Mouse (Mus musculus) splenic B cell, adult 2 months (primary cell): ENCODE results near the gene Hibadh.

ENCODE experiments used
- DNase-seq: peaks from one replicate; pipeline ENCODE4 v3.0.0-alpha.2; 2011; ENCODE audit warnings: low read depth, low spot score
- H3K27me3 ChIP-seq: 2 replicates; pipeline ENCODE4 v1.6.1; 2012; ENCODE audit warnings: mild to moderate bottlenecking, low read length, moderate library complexity, mixed read lengths; ENCODE audit not compliant: control insufficient read depth, poor library complexity, insufficient read depth, severe bottlenecking
- H3K36me3 ChIP-seq: 2 replicates; pipeline ENCODE4 v1.6.1; 2012; ENCODE audit warnings: mild to moderate bottlenecking, low read length, moderate library complexity, mixed read lengths; ENCODE audit not compliant: control insufficient read depth, poor library complexity, insufficient read depth, severe bottlenecking

Gene Hibadh

DNA sequence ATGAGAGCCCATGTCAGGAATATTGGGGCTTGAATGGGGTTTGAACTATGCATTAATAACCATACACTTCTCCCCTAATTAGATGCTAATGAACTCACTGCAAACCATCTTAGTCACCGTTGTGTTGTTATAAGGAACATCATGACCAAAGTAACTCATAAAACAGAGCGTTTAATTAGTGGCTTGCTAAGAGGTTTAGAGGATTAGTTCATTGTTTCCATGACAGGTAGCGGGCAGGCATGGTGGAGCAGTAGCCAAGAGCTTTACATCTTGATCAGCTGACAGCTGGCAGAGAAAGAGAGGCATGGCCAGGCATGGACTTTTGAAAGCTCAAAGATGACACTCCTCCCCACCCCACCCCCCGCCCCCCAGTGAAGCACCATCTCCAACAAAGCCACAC is 15.1 kb upstream of the Hibadh start:
- no peak for DNase-seq
- Histone ChIP-seq H3K27me3 (no peaks in the 10 kb centered on the region), H3K36me3 (no peaks in the 10 kb centered on the region)

GRCm38 (mm10) chr6:52648806-52649205 is 8.6 kb upstream of the Hibadh start:
- H3K36me3 ChIP-seq, result no peaks in the 10 kb centered on the region
- H3K27me3 ChIP-seq, result no peaks in the 10 kb centered on the region
- DNase-seq, result peak; percentile 54

DNA sequence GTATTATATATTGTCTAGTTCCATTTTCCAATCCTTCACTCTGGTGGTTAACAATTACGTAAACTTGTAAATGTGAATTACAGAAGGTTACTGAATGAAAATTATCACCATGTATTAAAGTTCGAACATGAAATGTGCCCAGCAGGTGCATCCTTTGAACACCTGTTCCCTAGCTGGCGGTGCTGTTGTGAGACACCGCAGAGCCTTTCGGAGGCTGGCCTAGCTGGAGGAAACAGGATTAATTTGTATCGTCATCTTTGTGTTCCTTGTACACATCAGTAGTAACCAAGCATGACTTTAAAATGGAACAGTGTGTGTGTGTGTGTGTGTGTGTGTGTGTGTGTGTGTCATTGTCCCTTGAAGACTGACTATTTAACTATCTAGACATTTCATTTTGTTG is 7.8 kb upstream of the Hibadh start:
- DNase-seq, result peak; percentile 26
- Histone ChIP-seq H3K27me3 (no peaks in the 10 kb centered on the region), H3K36me3 (no peaks in the 10 kb centered on the region)

- Histone ChIP-seq H3K27me3 (no peaks in the 10 kb centered on the region), H3K36me3 (no peaks in the 10 kb centered on the region)
- no peak for DNase-seq
Measured at GRCm38 (mm10) chr6:52645926-52646325, 5.7 kb upstream of the Hibadh start.

GRCm38 (mm10) chr6:52642152-52642551 is 2.0 kb upstream of the Hibadh start:
- no peak for DNase-seq
- Histone ChIP-seq H3K27me3 (no peaks in the 10 kb centered on the region), H3K36me3 (no peaks in the 10 kb centered on the region)

GRCm38 (mm10) chr6:52641076-52641475 is 887 bp upstream of the Hibadh start:
- H3K27me3 ChIP-seq, result no peaks in the 10 kb centered on the region
- no peaks in the 10 kb centered on the region for H3K36me3 ChIP-seq
- DNase-seq, result peak; percentile 13

DNA sequence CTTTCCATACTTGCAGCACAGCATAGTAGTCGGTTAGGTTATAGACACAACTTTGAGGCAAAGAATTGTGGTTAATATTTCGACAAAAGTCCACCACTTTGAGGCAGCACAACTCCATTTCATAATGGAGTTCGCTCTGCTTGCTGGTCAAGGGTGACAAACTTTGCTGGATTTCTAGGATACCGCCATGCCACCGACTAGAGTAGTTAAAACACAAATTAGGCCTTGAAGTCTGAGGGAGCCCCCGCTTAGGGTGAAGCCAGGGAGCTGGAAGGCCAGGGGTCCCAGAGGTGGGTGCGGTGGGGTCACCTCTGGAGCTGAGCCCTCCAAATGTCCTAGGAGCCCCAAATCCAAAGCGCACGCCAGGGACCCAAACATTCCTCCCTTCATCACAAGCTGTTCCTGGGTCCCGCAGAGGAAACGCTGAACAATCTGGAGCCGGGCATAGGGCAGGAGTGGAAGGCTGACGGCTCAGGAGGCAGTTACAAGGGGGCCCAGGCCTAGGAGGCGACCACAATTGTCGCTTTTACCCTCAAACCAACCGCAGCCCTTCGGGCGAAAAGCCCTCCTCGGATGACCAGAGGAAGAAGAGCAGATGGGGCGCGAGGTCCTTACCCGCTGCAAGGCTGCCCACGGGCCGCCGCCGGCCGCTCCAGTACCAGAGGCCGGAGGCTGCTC is 504 bp downstream of the Hibadh start:
- no peaks in the 10 kb centered on the region for H3K36me3 ChIP-seq
- no peak for DNase-seq
- no peaks in the 10 kb centered on the region for H3K27me3 ChIP-seq

DNA sequence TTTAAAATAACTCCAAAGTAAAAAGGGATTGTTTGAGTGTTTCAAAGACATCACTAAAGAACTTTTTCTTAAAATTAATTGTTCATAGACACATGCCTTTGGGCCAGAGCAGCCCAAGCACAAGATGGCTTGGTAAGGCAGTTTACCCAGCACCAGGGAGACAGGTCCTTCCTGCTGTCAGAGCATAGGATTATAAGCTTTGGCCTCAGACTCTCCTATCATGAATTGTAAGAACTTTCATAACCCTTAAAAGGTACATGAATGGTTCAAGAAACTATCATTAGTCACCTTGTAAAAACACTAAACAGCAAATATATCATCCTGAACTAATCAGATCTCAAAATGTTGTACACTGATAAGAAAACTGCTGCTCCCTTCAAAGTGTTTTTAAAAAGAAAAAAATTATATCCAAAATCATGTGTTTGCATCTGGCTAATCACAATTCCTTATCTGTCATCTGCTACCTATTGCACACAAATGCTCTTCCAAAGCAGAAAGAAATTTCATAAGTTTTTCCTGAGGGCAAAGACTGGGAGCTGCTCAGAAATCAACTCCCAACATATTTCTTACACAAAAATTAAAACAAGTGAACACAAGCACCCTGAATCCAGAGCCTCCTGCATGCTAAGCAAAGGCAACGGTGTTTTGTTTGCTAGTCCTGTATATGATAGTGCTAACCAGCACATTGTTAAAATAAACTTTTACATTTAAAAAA is 1.6 kb downstream of the Hibadh start:
- H3K36me3 ChIP-seq, result no peaks in the 10 kb centered on the region
- H3K27me3 ChIP-seq, result no peaks in the 10 kb centered on the region
- DNase-seq, result no peak

DNA sequence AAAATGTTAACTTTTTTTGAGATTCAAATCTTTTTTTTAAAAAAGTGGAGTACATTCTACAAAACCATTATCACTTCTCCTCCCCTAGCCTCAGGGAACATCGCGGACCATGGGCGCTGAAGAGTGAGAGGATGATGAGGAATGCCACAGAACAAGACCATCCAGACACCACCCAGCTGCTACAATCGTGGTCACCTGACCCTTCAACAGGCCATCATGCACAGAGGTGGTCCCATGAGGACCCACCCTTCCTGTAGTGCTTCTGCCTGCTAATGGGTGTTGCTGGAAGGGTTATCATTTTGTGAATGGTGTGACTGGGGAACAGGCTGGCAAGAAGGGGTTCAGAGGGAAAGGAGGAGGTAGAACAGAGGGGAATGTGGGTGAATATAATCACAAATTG is 2.9 kb downstream of the Hibadh start:
- Histone ChIP-seq H3K27me3 (no peaks in the 10 kb centered on the region), H3K36me3 (no peaks in the 10 kb centered on the region)
- DNase-seq, result no peak

- no peak for DNase-seq
- Histone ChIP-seq H3K36me3 (no peaks in the 10 kb centered on the region), H3K27me3 (no peaks in the 10 kb centered on the region)
Measured at GRCm38 (mm10) chr6:52635395-52635794, 4.8 kb downstream of the Hibadh start.

- H3K27me3 ChIP-seq, result no peaks in the 10 kb centered on the region
- peaks cover 3% of the 10 kb centered on the region; the same call in 1 of the 2 replicates for H3K36me3 ChIP-seq
- peak; percentile 74 for DNase-seq
Measured at GRCm38 (mm10) chr6:52630625-52631024, 9.6 kb downstream of the Hibadh start.

GRCm38 (mm10) chr6:52629180-52629579 is 11.0 kb downstream of the Hibadh start:
- DNase-seq, result no peak
- H3K27me3 ChIP-seq, result no peaks in the 10 kb centered on the region
- peaks cover 3% of the 10 kb centered on the region; the same call in 1 of the 2 replicates for H3K36me3 ChIP-seq

DNA sequence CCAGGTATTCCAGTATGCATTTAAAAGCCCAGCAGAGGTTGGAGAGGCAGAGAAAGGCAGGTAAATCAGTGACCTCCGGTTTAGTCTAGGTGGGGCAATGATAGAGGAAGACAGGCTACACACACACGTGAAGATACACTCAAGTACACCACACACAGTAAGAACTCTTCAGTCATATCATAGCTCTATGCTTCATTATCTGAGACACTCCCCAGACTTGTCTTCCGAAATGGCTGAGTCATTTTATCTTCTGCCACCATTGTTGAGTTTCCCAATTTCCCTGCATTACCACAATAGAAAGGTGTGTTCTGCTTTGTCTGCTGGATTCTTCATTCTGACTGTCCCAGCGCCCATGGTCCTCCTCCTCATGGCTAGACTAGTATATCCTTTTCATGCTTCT is 13.5 kb downstream of the Hibadh start:
- Histone ChIP-seq H3K27me3 (no peaks in the 10 kb centered on the region), H3K36me3 (peaks cover 7% of the 10 kb centered on the region; the same call in 1 of the 2 replicates)
- DNase-seq, result no peak

DNA sequence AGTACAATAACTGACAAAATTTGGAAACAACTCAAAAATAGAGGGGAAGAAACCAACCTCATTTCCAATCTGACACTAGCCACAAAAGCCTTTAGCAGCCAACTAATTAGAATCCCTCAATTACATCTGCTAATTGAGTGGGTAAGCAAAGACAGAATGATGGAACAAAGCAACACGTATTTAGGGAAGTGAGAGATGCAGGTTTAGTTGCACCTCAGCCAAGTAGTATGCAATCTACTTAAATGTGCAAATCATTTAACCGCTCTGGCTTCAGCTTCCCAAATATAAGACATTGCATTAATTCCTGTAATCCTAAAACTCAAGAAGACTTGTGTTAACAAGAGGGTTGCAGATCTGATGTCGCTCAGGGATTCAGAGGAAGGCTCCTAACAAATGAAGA is 16.4 kb downstream of the Hibadh start:
- Histone ChIP-seq H3K36me3 (peaks cover 7% of the 10 kb centered on the region; the same call in 1 of the 2 replicates), H3K27me3 (no peaks in the 10 kb centered on the region)
- DNase-seq, result peak; percentile 24

GRCm38 (mm10) chr6:52621731-52622480 is 18.3 kb downstream of the Hibadh start:
- no peak for DNase-seq
- H3K27me3 ChIP-seq, result no peaks in the 10 kb centered on the region
- peaks cover 7% of the 10 kb centered on the region; the same call in 1 of the 2 replicates for H3K36me3 ChIP-seq
